Mouse (Mus musculus): ENCODE measurements at regions not wholly inside any gene's neighbourhood (a gene's known extent, or its start where the extent isn't known, plus 50 kb on each side); places are given as distances from the start of the nearest gene placed in this dataset.

DNA sequence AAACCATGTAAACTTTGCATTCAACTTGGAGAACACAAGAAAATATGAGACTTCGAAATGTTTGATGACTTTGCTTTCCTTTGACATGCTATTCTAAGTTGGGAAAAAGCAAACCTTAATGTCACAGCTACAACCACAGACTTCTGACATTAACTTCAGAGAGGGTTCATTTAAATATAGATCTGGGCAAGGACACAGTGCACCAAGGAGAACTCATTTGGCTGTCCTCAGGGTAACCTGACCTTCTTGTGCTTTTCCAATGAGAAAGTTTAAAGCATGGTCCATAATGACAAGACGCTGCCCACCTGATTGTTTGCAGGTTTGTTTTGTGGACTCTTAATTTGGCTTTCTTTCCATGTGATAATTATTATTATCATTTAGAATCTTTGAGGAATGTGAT is 143.1 kb upstream of the Adamts5 start:
- TF ChIP-seq BHLHE40 (IDR thresholded peaks at IDR 0.05; ENCODE audit: low read depth, low read length) = no peak
- TF ChIP-seq POLR2A (IDR thresholded peaks at IDR 0.05; ENCODE audit: low read depth, low read length) = no peak
- no peak for TF ChIP-seq EP300 (IDR thresholded peaks at IDR 0.05; ENCODE audit: low read length)
- no peak for TF ChIP-seq CTCF (conservative IDR thresholded peaks at IDR 0.05 in 1 of 2, IDR thresholded peaks at IDR 0.05 in 1 of 2; ENCODE audit: low read depth in 2 of 2, low read length in 2 of 2)
- TF ChIP-seq RCOR1 (conservative IDR thresholded peaks at IDR 0.05; ENCODE audit: low read depth, low read length) = no peak
- TF ChIP-seq SMC3 (IDR thresholded peaks at IDR 0.05; ENCODE audit: low read depth, low read length) = no peak
- TF ChIP-seq E2F4 (IDR thresholded peaks at IDR 0.05; ENCODE audit: insufficient replicate concordance, low read depth, low read length) = no peak
- TF ChIP-seq ZMIZ1 (IDR thresholded peaks at IDR 0.05; ENCODE audit: low read depth, low read length) = no peak
- TF ChIP-seq RAD21 (IDR thresholded peaks at IDR 0.05; ENCODE audit: low read depth, low read length) = no peak
- TF ChIP-seq USF1 (IDR thresholded peaks at IDR 0.05; ENCODE audit: low read depth, low read length) = no peak
- TF ChIP-seq MAFK (IDR thresholded peaks at IDR 0.05; ENCODE audit: insufficient replicate concordance, low read length) = no peak
- no peak for TF ChIP-seq POLR2AphosphoS2 (IDR thresholded peaks at IDR 0.05; ENCODE audit: low read depth, low read length)
- TF ChIP-seq MAX (IDR thresholded peaks at IDR 0.05; ENCODE audit: low read length) = no peak
- TF ChIP-seq UBTF (IDR thresholded peaks at IDR 0.05; ENCODE audit: low read depth, low read length) = no peak

All from CH12.LX (cell line).